ENCODE assay signal across 7 mouse cellular contexts in the genomic region with DNA sequence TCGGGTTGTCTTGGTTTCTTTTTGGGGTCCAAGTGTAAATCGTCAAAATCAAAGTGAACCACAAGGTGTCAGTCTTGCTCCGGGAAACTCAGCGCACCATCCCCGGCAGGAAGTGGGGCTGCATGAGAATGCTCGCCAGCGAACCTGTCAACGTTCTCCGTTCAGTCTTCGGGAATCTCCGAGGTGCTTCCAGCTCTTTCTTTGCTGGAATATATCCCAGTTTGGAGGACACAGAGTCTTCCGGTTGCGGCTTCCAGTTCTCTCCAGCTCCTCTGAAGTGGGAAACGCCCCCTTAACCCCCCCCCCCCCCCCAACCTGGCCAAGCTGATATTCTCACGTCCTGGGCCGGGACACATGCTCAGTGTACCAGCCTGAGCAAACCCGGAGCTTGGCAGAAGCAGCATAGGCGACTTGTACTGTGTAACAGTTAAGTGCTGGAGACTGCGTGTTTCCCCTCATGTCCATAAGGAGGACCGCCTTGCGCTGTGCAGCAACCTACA. TPM values are rescaled to one million over a fixed set of nuclear protein-coding genes. Genes with fewer than 3 reads are reported as not detected.
DNase-seq lines count a peak whose midpoint lies in the region; ATAC-seq and TF ChIP-seq lines count a peak whose summit lies in the region.

No protein-coding gene starts in this region.

- peak; percentile 63 for DNase-seq in adrenal gland, adult 18-20 months (ENCODE audit: low spot score in 2 of 2)
- DNase-seq in embryo, embryonic 10.5 days (ENCODE audit: low spot score), result peak; percentile 88
- peak; percentile 61 to 71 for DNase-seq in left cerebral cortex, postnatal 36 days (ENCODE audit: low spot score in 2 of 2)
- DNase-seq in midbrain, embryonic 10.5 days (ENCODE audit: low spot score), result peak; percentile 74
- DNase-seq in skeletal muscle tissue, adult 2 months (ENCODE audit: low read depth, low spot score), result peak; percentile 75

- ATAC-seq in granulocyte monocyte progenitor cell, adult 5-6 weeks (replicated peaks; ENCODE audit: poor library complexity, severe bottlenecking), result peak; percentile 83
- peak; percentile 75 for ATAC-seq in intestine, postnatal 0 days

- H3K9me3 ChIP-seq in intestine, postnatal 0 days (ENCODE audit: control insufficient read depth), result no peaks in the 10 kb centered on the region
- H3K9me3 ChIP-seq in midbrain, embryonic 10.5 days (replicated peaks), result no peaks in the 10 kb centered on the region

- no peak overlapping the region for H3K27ac ChIP-seq in intestine, postnatal 0 days (ENCODE audit: low read depth, low read length)
- no peak overlapping the region for H3K27ac ChIP-seq in midbrain, embryonic 10.5 days (replicated peaks)

- H3K27me3 ChIP-seq in intestine, postnatal 0 days (replicated peaks; ENCODE audit: control insufficient read depth, insufficient read depth, low read length), result no peaks in the 10 kb centered on the region
- no peaks in the 10 kb centered on the region for H3K27me3 ChIP-seq in midbrain, embryonic 10.5 days (ENCODE audit: low read depth, poor library complexity, severe bottlenecking)

- intact Hi-C loops in left cerebral cortex, postnatal 36 days (cut with DNase I), result loop anchor here (2.0 to 5.0 kb wide), 4 partner anchors 120 to 1120 kb away; a partner anchor contains a TSS

- peaks cover 9% of the 10 kb centered on the region for H3K36me3 ChIP-seq in intestine, postnatal 0 days (ENCODE audit: control insufficient read depth, insufficient read depth)
- peaks cover 21% of the 10 kb centered on the region for H3K36me3 ChIP-seq in midbrain, embryonic 10.5 days

- peak; percentile 87 for TF ChIP-seq CTCF in intestine, postnatal 0 days (IDR thresholded peaks at IDR 0.05; ENCODE audit: low read depth)

- no peaks in the 10 kb centered on the region for H3K4me1 ChIP-seq in intestine, postnatal 0 days (replicated peaks; ENCODE audit: control insufficient read depth, insufficient read depth, low read length)
- peaks cover 8% of the 10 kb centered on the region for H3K4me1 ChIP-seq in midbrain, embryonic 10.5 days

- peak overlapping the region; percentile 35 for H3K4me3 ChIP-seq in intestine, postnatal 0 days (ENCODE audit: low read depth, low read length)
- peak overlapping the region; percentile 56 for H3K4me3 ChIP-seq in midbrain, embryonic 10.5 days

- peak overlapping the region; percentile 69 for H3K4me2 ChIP-seq in intestine, postnatal 0 days (replicated peaks; ENCODE audit: low read depth)

- WGBS in intestine, postnatal 0 days, result 9% methylated on average over 21 of the region's 21 CpGs
- 11% methylated on average over 21 of the region's 21 CpGs for WGBS in midbrain, embryonic 10.5 days

- H3K9ac ChIP-seq in intestine, postnatal 0 days (ENCODE audit: low read depth, low read length), result no peak overlapping the region

RNA-seq across cellular contexts. Expression of a gene that starts 10.3 kb away (rescaled TPM):
- total RNA-seq in adrenal gland, adult 18-20 months (2021), result under 1 TPM in 1 of 2 experiments, not detected in 1; 0.13 TPM
- not detected in 2 replicates for total RNA-seq in granulocyte monocyte progenitor cell, adult 5-6 weeks (2014; fragmentation: Nextera tagmentation)
- total RNA-seq in granulocyte monocyte progenitor cell, adult 5-6 weeks (2017), result not detected in 2 replicates
- 0.07 and 0.16 TPM in 2 replicates for polyA plus RNA-seq in intestine, postnatal 0 days (2015; fragmentation: Nextera tagmentation; extraction: Ambion mirVana)
- total RNA-seq in left cerebral cortex, postnatal 36 days (2021), result 1 to 10 TPM; 1.1 to 5.5 TPM
- polyA plus RNA-seq in midbrain, embryonic 10.5 days (2016; fragmentation: Nextera tagmentation; extraction: Ambion mirVana), result not detected in 2 replicates

RNA-seq across cellular contexts. Expression of a gene that starts 47.1 kb away (rescaled TPM):
- 100 to 1,000 TPM in 1 of 2 experiments, 10 to 100 TPM in 1; 63.3 to 104 TPM for total RNA-seq in adrenal gland, adult 18-20 months (2021)
- 109 and 131 TPM in 2 replicates for total RNA-seq in granulocyte monocyte progenitor cell, adult 5-6 weeks (2014; fragmentation: Nextera tagmentation)
- total RNA-seq in granulocyte monocyte progenitor cell, adult 5-6 weeks (2017), result 299 and 360 TPM in 2 replicates
- 22.8 and 26.5 TPM in 2 replicates for polyA plus RNA-seq in intestine, postnatal 0 days (2015; fragmentation: Nextera tagmentation; extraction: Ambion mirVana)
- total RNA-seq in left cerebral cortex, postnatal 36 days (2021), result 10 to 100 TPM; 20.3 to 26.8 TPM
- polyA plus RNA-seq in midbrain, embryonic 10.5 days (2016; fragmentation: Nextera tagmentation; extraction: Ambion mirVana), result 92.7 and 102 TPM in 2 replicates
